Mouse (Mus musculus) kidney, embryonic 16.5 days (tissue): ENCODE data around the gene Glod4. TPM values are rescaled to one million over a fixed set of nuclear protein-coding genes. Genes with fewer than 3 reads are reported as not detected.

Experiments used
- ATAC-seq: fragments of 200-750 bp; cut with Nextera tagmentation; 2 replicates; pipeline ENCODE4 v1.8.0; 2017; ENCODE audit warnings: moderate TSS enrichment; ENCODE audit not compliant: low FRiP score, low TSS enrichment
- H3K27ac ChIP-seq: fragments of 300-500 bp; sonication (generic); 2 replicates; pipeline ENCODE4 v1.5.1; 2014; ENCODE audit warnings: low read length
- H3K27me3 ChIP-seq: fragments of 300-500 bp; sonication (generic); 2 replicates; pipeline ENCODE4 v1.6.1; 2014; ENCODE audit warnings: low read length, control low read depth, mixed read lengths; ENCODE audit not compliant: insufficient read depth
- H3K36me3 ChIP-seq: fragments of 300-500 bp; sonication (generic); 2 replicates; pipeline ENCODE4 v1.6.1; 2014; ENCODE audit warnings: low read length, control low read depth, mixed read lengths; ENCODE audit not compliant: insufficient read depth
- H3K4me1 ChIP-seq: fragments of 300-500 bp; sonication (generic); 2 replicates; pipeline ENCODE4 v1.6.1; 2014; ENCODE audit warnings: low read length, control low read depth, mixed read lengths; ENCODE audit not compliant: insufficient read depth
- H3K4me2 ChIP-seq: fragments of 300-500 bp; sonication (generic); replicated peaks from 2 replicates; pipeline ENCODE4 v1.6.1; 2014; ENCODE audit warnings: low read depth, low read length
- H3K4me3 ChIP-seq: fragments of 300-500 bp; sonication (generic); 2 replicates; pipeline ENCODE4 v1.5.1; 2014; ENCODE audit warnings: mild to moderate bottlenecking, low read length
- H3K9ac ChIP-seq: fragments of 300-500 bp; sonication (generic); replicated peaks from 2 replicates; pipeline ENCODE4 v1.6.1; 2014; ENCODE audit warnings: low read length
- H3K9me3 ChIP-seq: fragments of 300-500 bp; sonication (generic); 2 replicates; pipeline ENCODE4 v1.6.1; 2016; ENCODE audit warnings: low read length, control low read depth
- WGBS: fragments of 180-500 bp; shearing (Covaris S2); extraction: QIAGEN DNeasy Blood & Tissue Kit; methylation state at CpG from one replicate; pipeline ENCODE4 v1.1.7; 2014; 5-methylcytosine and 5-hydroxymethylcytosine counted together
- polyA plus RNA-seq: library from polyadenylated mRNA; unstranded; fragments of >200 nt; fragmentation: Nextera tagmentation; extraction: Ambion mirVana; gene quantifications from 2 replicates; pipeline ENCODE4 v1.2.1, GENCODE M21; 2015

Glod4 gene
- polyA plus RNA-seq, 1 experiment from 2014 or later, result 142 TPM

GRCm38 (mm10) chr11:76183745-76184144, 59.8 kb downstream of the Glod4 start:
- H3K9me3 ChIP-seq, result no peaks in the 10 kb centered on the region
- H3K27ac ChIP-seq, result no peak overlapping the region
- H3K4me1 ChIP-seq, result peaks cover under 1% of the 10 kb centered on the region
- no peaks in the 10 kb centered on the region for H3K36me3 ChIP-seq
- no peak overlapping the region for H3K9ac ChIP-seq
- WGBS, result 80% methylated on average over 4 of the region's 4 CpGs
- ATAC-seq, result no peak
- H3K27me3 ChIP-seq, result no peaks in the 10 kb centered on the region
- H3K4me2 ChIP-seq, result no peak overlapping the region
- no peak overlapping the region for H3K4me3 ChIP-seq

- Histone ChIP-seq H3K9me3 (no peaks in the 10 kb centered on the region), H3K27me3 (no peaks in the 10 kb centered on the region), H3K36me3 (no peaks in the 10 kb centered on the region), H3K4me2 (peak overlapping the region; percentile 83), H3K9ac (peak overlapping the region; percentile 78), H3K4me1 (peaks cover 7% of the 10 kb centered on the region), H3K4me3 (peak overlapping the region; percentile 77), H3K27ac (no peak overlapping the region)
- ATAC-seq, result no peak
- WGBS, result 20% methylated on average over 7 of the region's 7 CpGs
These were observed 63.4 kb downstream of the Glod4 start for GRCm38 (mm10) chr11:76180146-76180540.

DNA sequence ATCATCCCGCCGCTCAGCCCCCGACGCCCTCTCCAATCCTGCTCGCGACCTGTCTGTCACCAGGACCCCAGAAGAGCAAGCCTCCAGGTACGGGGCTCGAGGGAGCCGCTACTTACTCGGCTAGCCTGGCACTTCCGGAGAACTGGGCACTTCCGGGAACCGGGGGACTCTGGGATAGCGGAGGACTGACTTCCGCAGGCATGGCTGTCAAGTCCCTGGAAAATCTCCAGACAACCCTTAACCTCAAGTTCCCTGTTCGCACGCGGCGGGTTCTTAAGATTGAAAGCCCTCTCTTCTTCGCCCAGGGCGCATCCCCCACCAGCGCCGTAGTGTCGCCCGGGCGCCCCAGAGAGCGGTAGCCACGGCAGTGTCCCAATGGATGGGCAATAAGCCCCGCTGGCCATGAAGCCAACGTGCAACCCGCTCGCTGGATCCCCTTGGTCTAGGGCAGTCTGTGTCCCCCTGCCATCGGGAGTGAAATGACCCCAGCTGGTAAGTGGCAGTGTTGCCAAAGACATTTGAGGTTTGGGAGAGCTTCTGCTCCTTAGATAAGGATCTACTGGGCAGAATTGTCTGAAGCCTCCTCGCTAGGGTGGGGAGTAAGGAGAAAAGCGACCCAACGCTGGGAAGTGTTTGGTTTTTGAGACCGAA, 63.9 kb downstream of the Glod4 start, which contains the start of the genes Vps53 and Fam57a:
Gene Vps53 (minus strand): TSS at position 153 of the 651 bp plus-strand sequence.
Gene Fam57a (plus strand): TSS at position 177 of the 651 bp plus-strand sequence.
- no peaks in the 10 kb centered on the region for H3K27me3 ChIP-seq
- H3K4me1 ChIP-seq, result peaks cover 7% of the 10 kb centered on the region
- WGBS, result under 1% methylated on average over 37 of the region's 37 CpGs
- no peaks in the 10 kb centered on the region for H3K36me3 ChIP-seq
- peak within 1 kb of the TSS; percentile 77 for H3K4me3 ChIP-seq
- H3K27ac ChIP-seq, result peak within 1 kb of the TSS; percentile 50; the same call in 1 of the 2 replicates
- H3K9me3 ChIP-seq, result no peaks in the 10 kb centered on the region
- H3K4me2 ChIP-seq, result peak within 1 kb of the TSS; percentile 83
- peak within 1 kb of the TSS; percentile 78 for H3K9ac ChIP-seq
- ATAC-seq, result peak; percentile 93

- WGBS, result under 1% methylated on average over 28 of the region's 28 CpGs
These were observed 64.6 kb downstream of the Glod4 start for GRCm38 (mm10) chr11:76178726-76179494.

DNA sequence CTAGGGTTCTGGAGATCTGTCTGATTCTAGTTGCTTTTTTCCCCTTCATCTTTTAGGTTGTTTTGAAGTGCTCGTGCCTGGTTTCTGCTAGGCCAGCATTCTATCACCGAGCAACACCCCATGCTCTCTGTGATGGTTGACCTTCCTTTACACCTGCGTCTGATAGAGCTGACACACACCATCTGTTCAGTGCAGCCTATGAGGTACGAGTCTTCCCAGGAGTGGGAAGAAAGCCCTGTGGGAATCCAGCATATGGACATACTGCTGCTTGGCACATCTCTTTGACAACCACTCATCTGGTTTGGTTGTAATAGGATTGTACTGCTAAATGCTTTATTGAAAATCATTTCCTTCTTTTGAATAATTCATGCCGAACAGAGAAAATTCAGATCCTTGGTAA, 73.3 kb downstream of the Glod4 start:
- Histone ChIP-seq H3K9ac (no peak overlapping the region), H3K36me3 (peaks cover 8% of the 10 kb centered on the region; the same call in 1 of the 2 replicates), H3K27ac (no peak overlapping the region), H3K27me3 (no peaks in the 10 kb centered on the region), H3K4me2 (no peak overlapping the region), H3K4me1 (no peaks in the 10 kb centered on the region), H3K9me3 (no peaks in the 10 kb centered on the region), H3K4me3 (no peak overlapping the region)
- WGBS, result 62% methylated on average over 5 of the region's 5 CpGs
- no peak for ATAC-seq

More at GRCm38 (mm10) chr11:76178726-76179494, 64.6 kb downstream of the Glod4 start:
- peak overlapping the region; percentile 78 for H3K9ac ChIP-seq
- H3K9me3 ChIP-seq, result no peaks in the 10 kb centered on the region
- H3K36me3 ChIP-seq, result 0 out of 2 replicates have a peak, but pooled peaks cover under 1% of the 10 kb centered on the region
- H3K4me1 ChIP-seq, result peaks cover 7% of the 10 kb centered on the region
- H3K4me2 ChIP-seq, result peak overlapping the region; percentile 83
- H3K4me3 ChIP-seq, result peak overlapping the region; percentile 77
- no peaks in the 10 kb centered on the region for H3K27me3 ChIP-seq
- peak; percentile 90 for ATAC-seq
- peak overlapping the region; percentile 50; the same call in 1 of the 2 replicates for H3K27ac ChIP-seq

DNA sequence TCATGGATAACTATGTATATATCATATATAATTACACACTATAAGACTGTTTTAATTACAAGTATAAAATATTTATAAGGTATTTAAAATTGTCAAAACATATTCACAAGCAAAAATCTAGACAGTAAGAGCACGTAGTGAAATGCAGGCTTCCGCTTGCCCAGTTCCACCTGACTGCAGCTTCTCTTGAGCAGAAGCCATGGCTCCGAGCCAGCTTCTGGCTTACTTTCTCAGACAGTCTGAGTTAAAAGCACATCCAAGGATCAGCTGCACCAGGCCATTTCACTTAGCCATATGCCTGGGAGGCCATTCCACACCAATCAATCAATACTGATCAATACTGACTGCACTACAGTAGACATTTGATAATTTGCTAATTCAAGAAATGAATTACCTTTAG, 74.5 kb downstream of the Glod4 start:
- Histone ChIP-seq H3K36me3 (peaks cover 8% of the 10 kb centered on the region; the same call in 1 of the 2 replicates), H3K27me3 (no peaks in the 10 kb centered on the region), H3K4me1 (no peaks in the 10 kb centered on the region), H3K4me2 (no peak overlapping the region), H3K4me3 (no peak overlapping the region), H3K9me3 (no peaks in the 10 kb centered on the region), H3K9ac (no peak overlapping the region), H3K27ac (no peak overlapping the region)
- WGBS, result 80% methylated on average over 3 of the region's 3 CpGs
- ATAC-seq, result no peak

- Histone ChIP-seq H3K36me3 (peaks cover 6% of the 10 kb centered on the region; the same call in 1 of the 2 replicates), H3K27ac (no peak overlapping the region)
These were observed 76.3 kb downstream of the Glod4 start for GRCm38 (mm10) chr11:76167079-76167765.

DNA sequence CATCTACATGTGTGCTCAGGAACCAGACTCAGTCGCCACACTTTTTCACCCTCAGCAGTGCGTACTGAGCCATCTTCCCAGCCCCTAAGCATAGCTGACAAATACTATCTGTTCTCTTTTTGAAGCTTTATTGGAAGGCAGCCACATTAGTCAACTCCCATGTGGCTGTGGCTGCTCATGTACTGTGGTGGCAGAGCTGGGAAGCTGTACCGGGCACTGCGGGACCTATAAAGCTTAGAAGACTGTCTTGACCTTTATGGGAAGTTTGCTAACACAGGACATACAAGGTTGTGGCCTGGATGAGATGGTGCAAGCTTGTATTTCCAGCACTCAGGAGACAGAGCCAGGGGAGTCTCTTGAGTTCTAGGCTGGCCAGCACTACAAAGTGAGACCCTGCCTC, 76.9 kb downstream of the Glod4 start:
- no peak overlapping the region for H3K4me2 ChIP-seq
- peaks cover 5% of the 10 kb centered on the region; the same call in 1 of the 2 replicates for H3K36me3 ChIP-seq
- no peak for ATAC-seq
- H3K27me3 ChIP-seq, result no peaks in the 10 kb centered on the region
- WGBS, result 91% methylated on average over 4 of the region's 4 CpGs
- no peaks in the 10 kb centered on the region for H3K9me3 ChIP-seq
- H3K4me3 ChIP-seq, result no peak overlapping the region
- H3K4me1 ChIP-seq, result no peaks in the 10 kb centered on the region
- H3K27ac ChIP-seq, result no peak overlapping the region
- no peak overlapping the region for H3K9ac ChIP-seq

More at GRCm38 (mm10) chr11:76167079-76167765, 76.3 kb downstream of the Glod4 start:
- Histone ChIP-seq H3K4me2 (no peak overlapping the region), H3K27me3 (no peaks in the 10 kb centered on the region), H3K4me1 (no peaks in the 10 kb centered on the region), H3K4me3 (no peak overlapping the region), H3K9me3 (no peaks in the 10 kb centered on the region), H3K9ac (no peak overlapping the region)
- 25% methylated on average over 5 of the region's 5 CpGs for WGBS
- no peak for ATAC-seq

GRCm38 (mm10) chr11:76160251-76160650, 83.3 kb downstream of the Glod4 start:
- Histone ChIP-seq H3K9ac (no peak overlapping the region), H3K4me2 (no peak overlapping the region), H3K4me3 (no peak overlapping the region), H3K4me1 (no peaks in the 10 kb centered on the region), H3K9me3 (no peaks in the 10 kb centered on the region), H3K36me3 (peaks cover 5% of the 10 kb centered on the region; the same call in 1 of the 2 replicates), H3K27ac (no peak overlapping the region), H3K27me3 (no peaks in the 10 kb centered on the region)
- WGBS, result 23% methylated on average over 6 of the region's 6 CpGs
- ATAC-seq, result no peak
